Mouse (Mus musculus) hindbrain, embryonic 14.5 days (tissue): Measurements from ENCODE around the gene Grin2d. TPM values are rescaled to one million over a fixed set of nuclear protein-coding genes. Genes with fewer than 3 reads are reported as not detected.
"Not testable (repeated sequence)": the region's sequence is repeated elsewhere in the genome, so short reads cannot be mapped to it uniquely, and the experiment has no call there.

Experiments used
- ATAC-seq: fragments of 200-750 bp; cut with Nextera tagmentation; 2 replicates; pipeline ENCODE4 v1.8.0; 2017; ENCODE audit warnings: moderate number of reproducible peaks, mild to moderate bottlenecking, moderate TSS enrichment, moderate library complexity; ENCODE audit not compliant: low FRiP score
- DNase-seq: peaks from one replicate; pipeline ENCODE4 v3.0.0-alpha.2; 2015; ENCODE audit warnings: low spot score
- H3K27ac ChIP-seq: fragments of 300-500 bp; sonication (generic); 2 replicates; pipeline ENCODE4 v1.5.1; 2014; ENCODE audit warnings: mild to moderate bottlenecking, moderate library complexity
- H3K27me3 ChIP-seq: fragments of 300-500 bp; sonication (generic); 2 replicates; pipeline ENCODE4 v1.6.1; 2014; ENCODE audit warnings: mild to moderate bottlenecking, low read length, mixed read lengths; ENCODE audit not compliant: control insufficient read depth, insufficient read depth
- H3K36me3 ChIP-seq: fragments of 300-500 bp; sonication (generic); replicated peaks from 2 replicates; pipeline ENCODE4 v1.6.1; 2014; ENCODE audit not compliant: control insufficient read depth, insufficient read depth
- H3K4me1 ChIP-seq: fragments of 300-500 bp; sonication (generic); replicated peaks from 2 replicates; pipeline ENCODE4 v1.6.1; 2014; ENCODE audit warnings: antibody characterized with exemption, low read length, mixed read lengths; ENCODE audit not compliant: control insufficient read depth, insufficient read depth
- H3K4me2 ChIP-seq: fragments of 300-500 bp; sonication (generic); replicated peaks from 2 replicates; pipeline ENCODE4 v1.6.1; 2014; ENCODE audit warnings: mild to moderate bottlenecking, moderate library complexity
- H3K4me3 ChIP-seq: fragments of 300-500 bp; sonication (generic); replicated peaks from 2 replicates; pipeline ENCODE4 v1.5.1; 2014; ENCODE audit warnings: mild to moderate bottlenecking, low read length
- H3K9ac ChIP-seq: fragments of 300-500 bp; sonication (generic); 2 replicates; pipeline ENCODE4 v1.6.1; 2014
- H3K9me3 ChIP-seq: fragments of 300-500 bp; sonication (generic); 2 replicates; pipeline ENCODE4 v1.6.1; 2016; ENCODE audit warnings: low read length; ENCODE audit not compliant: control insufficient read depth
- WGBS: fragments of 180-500 bp; shearing (Covaris S2); extraction: QIAGEN DNeasy Blood & Tissue Kit; methylation state at CpG from one replicate; pipeline ENCODE4 v1.1.7; 2014; 5-methylcytosine and 5-hydroxymethylcytosine counted together
- polyA plus RNA-seq: library from polyadenylated mRNA; unstranded; fragments of >200 nt; fragmentation: Nextera tagmentation; extraction: Ambion mirVana; gene quantifications from 2 replicates; pipeline ENCODE4 v1.2.1, GENCODE M21; 2014

The Grin2d gene
- 4.3 and 4.4 TPM in 2 replicates for polyA plus RNA-seq

DNA sequence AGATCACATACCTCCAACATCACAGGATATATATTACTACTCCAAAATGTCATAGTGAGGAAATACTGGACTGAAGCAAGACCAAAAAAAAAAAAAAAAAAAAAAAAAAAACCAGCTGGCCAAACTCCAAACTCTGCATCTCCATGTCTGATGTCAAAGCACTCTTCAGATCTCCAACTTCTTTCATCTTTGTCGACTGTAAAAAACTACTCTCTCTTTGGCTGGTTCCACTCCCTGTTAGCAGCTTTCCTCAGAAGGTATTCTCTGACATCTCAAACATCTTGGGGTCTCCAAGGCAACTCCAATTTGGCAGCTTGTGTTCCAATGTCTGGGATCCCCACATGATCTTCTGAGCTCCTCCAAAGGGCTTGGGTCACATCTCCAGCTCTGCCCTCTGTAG lies at the start of gene Grin2d:
TSS of gene Grin2d (minus strand) at position 101 of the 400 bp plus-strand sequence.
- not testable (repeated sequence) for H3K27ac ChIP-seq, H3K9ac ChIP-seq, H3K9me3 ChIP-seq, H3K4me3 ChIP-seq, DNase-seq, H3K27me3 ChIP-seq, ATAC-seq, H3K4me2 ChIP-seq
- Histone ChIP-seq H3K36me3 (peaks cover 91% of the 10 kb centered on the region), H3K4me1 (peaks cover 18% of the 10 kb centered on the region)
- WGBS: 94% methylated on average over 1 of the region's 1 CpGs

DNA sequence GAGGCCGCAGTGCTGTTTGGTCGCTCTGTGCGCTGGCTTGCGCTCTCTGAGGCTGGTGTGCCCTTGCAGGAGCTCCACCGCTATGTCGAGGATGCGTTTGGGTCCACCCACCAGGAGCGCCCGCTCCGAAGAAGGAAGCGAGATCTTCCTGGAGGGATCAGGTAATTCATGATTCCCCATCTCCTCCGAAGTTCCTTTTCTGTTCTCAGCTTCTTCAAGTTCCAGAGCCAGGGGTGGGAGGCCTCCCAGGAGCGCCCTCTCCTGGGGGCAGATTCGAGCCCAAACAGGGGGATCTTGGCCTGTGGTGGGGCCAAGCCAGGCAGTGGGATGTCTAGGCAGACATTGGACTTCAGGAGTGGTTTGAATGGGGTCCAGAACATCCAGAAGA lies 46.2 kb upstream of the Grin2d start:
- H3K9me3 ChIP-seq: no peaks in the 10 kb centered on the region
- 0 out of 2 replicates have a peak overlapping the region, but pooled peaks have one; percentile 6 for H3K9ac ChIP-seq
- H3K27me3 ChIP-seq: peaks cover 11% of the 10 kb centered on the region
- ATAC-seq: no peak
- no peaks in the 10 kb centered on the region for H3K36me3 ChIP-seq
- no peak for DNase-seq
- peak overlapping the region; percentile 41 for H3K4me3 ChIP-seq
- 10% methylated on average over 14 of the region's 14 CpGs for WGBS
- peak overlapping the region; percentile 62 for H3K4me2 ChIP-seq
- H3K27ac ChIP-seq: no peak overlapping the region
- 0 out of 2 replicates have a peak, but pooled peaks cover 5% of the 10 kb centered on the region for H3K4me1 ChIP-seq

DNA sequence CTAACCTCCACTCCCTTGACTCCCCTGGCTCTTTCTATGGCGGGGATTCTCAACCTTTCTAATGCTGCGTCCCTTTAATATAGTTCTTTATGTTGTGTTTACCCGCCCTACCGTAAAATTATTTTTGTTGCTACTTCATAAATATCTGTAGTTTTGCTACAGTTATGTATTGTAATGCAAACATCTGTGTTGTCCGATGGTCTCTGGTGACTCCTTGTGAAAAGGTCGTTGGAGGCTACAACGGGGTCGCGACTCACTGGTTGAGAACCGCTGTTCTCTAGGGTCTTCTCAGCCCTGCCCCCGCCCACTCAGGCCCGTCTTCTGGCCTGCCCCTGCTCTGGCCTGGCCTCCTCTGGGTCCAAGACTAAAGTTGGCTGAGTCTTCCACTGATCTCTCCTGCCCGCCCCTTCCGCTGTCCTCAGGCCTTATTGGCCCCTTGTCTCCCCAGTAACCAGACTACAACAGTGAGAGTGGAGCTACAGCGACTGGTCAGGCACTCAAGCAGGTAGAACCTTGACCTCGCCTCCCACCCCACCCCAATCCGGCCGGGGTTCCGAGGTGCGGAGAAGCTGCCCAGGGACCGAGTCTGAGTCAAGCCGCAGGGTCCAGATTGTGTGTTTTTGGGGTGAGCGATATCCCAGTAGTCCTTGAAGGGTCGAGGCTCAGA lies 45.7 kb upstream of the Grin2d start, which contains the start of gene Ccdc114:
TSS of gene Ccdc114 (plus strand) at position 311 of the 667 bp plus-strand sequence.
- no peaks in the 10 kb centered on the region for H3K36me3 ChIP-seq

DNA sequence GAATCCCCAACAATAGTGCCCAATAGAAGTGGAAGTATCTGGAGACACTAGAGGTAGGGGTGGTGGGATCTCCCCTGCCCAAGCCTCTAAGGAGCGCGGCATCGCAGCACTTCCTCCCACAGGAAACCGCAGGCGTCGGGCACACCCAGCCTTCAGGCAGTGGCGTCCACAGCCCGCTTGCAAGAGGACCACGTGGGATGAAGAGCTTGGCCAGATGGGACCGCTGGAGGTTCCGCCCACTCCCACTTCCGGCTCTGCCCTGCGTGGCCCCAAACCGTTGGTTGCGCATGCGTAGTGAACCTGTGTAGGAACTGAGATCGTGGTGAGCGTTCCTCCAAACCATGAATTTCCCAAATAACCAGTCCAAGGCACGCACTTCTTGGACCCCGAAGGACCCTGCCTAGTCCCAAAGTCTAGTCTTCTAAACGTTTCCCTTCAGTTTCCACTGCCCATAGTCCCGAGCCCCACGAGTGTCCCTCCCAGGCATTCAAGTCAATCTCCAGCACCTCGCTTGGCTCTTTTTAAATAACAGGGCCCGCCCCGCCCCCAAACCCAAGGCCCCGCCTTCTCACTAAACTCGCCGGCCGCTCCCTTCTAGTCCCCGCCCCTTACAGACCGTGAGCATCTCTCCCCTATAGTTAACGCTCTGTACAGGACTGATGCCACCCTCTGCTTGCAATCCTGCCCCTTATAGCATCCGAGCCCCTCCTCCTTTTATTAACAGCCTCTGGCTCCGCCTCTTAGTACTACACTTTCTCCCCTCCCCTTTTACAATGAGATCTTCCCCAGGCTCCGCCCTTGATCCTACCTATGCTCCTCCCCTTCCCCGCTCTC lies 45.0 kb upstream of the Grin2d start:
- H3K27me3 ChIP-seq: peaks cover 3% of the 10 kb centered on the region; the same call in 1 of the 2 replicates
- peak overlapping the region; percentile 62 for H3K4me2 ChIP-seq
- peak overlapping the region; percentile 78 for H3K27ac ChIP-seq
- no peaks in the 10 kb centered on the region for H3K36me3 ChIP-seq
- DNase-seq (peak; percentile 94), ATAC-seq (peak; percentile 88)
- H3K4me3 ChIP-seq: peak overlapping the region; percentile 41
- WGBS: under 1% methylated on average over 37 of the region's 37 CpGs
- 0 out of 2 replicates have a peak, but pooled peaks cover 5% of the 10 kb centered on the region for H3K4me1 ChIP-seq
- H3K9me3 ChIP-seq: no peaks in the 10 kb centered on the region
- peak overlapping the region; percentile 50 for H3K9ac ChIP-seq

More for the DNA sequence above, 45.7 kb upstream of the Grin2d start, which contains the start of gene Ccdc114:
- Histone ChIP-seq H3K4me1 (0 out of 2 replicates have a peak, but pooled peaks cover 5% of the 10 kb centered on the region), H3K9me3 (no peaks in the 10 kb centered on the region), H3K9ac (peak within 1 kb of the TSS; percentile 50), H3K27me3 (peaks cover 6% of the 10 kb centered on the region; the same call in 1 of the 2 replicates), H3K4me3 (peak within 1 kb of the TSS; percentile 41), H3K27ac (peak within 1 kb of the TSS; percentile 78), H3K4me2 (peak within 1 kb of the TSS; percentile 62)
- ATAC-seq: peak; percentile 35
- WGBS: 5% methylated on average over 24 of the region's 24 CpGs
- DNase-seq: no peak

DNA sequence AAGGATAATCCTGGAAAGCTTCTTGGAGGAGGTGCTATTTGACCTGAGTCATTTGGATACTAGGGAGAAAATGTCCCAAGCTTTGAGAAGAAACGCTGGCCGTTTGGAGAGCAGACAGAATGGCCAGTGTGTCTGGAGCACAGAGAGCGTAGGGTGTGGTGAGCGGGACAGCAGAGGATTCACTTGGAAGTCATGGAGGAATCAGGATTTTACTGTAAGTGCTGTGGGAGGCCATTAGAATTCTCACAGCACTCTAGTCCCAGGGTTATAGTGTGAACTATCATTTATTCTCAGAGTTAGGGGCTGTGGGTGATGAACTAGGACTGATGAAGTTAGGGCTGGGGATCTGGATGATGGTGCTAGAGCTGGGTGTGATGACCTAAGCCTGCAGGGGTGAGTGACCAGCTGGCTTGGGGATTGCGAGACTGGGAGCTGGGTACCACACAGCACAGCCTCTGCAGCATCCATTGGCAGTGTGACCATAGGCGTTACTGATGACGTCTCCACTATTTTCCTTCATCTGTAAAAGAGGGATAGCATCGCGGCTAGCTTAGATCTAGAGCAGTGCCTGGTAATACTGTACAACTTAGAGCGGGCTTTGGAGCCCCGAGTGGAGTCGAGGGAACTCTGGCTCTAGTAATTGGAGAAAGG lies 43.9 kb upstream of the Grin2d start:
- no peaks in the 10 kb centered on the region for H3K36me3 ChIP-seq
- peak overlapping the region; percentile 50; the same call in 1 of the 2 replicates for H3K9ac ChIP-seq
- peak overlapping the region; percentile 62 for H3K4me2 ChIP-seq
- no peak overlapping the region for H3K4me3 ChIP-seq
- H3K9me3 ChIP-seq: no peaks in the 10 kb centered on the region
- H3K27ac ChIP-seq: 0 out of 2 replicates have a peak overlapping the region, but pooled peaks have one; percentile 78
- H3K27me3 ChIP-seq: no peaks in the 10 kb centered on the region
- WGBS: 86% methylated on average over 12 of the region's 12 CpGs
- DNase-seq (no peak), ATAC-seq (no peak)
- peaks cover 10% of the 10 kb centered on the region for H3K4me1 ChIP-seq

DNA sequence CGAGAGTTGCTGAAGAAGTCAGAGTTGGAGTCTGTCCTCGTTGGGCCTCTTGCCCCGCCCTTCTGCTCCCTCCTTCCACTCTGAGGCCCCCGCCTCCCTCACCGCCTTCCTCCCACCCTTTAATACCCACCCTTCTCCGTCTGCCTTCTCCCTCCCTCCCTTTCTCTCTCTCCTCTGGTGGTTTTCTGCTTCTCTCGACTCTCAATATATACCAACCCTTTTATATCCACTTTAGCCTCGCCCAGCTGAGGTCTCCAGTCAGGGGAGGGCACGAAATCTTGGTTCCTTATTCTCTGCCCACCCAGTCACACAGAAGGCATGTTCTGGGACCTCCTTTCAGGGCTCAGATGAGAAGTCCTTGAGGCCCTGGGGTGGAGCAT lies 43.1 kb upstream of the Grin2d start, which contains the start of gene Emp3:
TSS of gene Emp3 (minus strand) at position 163 of the 380 bp plus-strand sequence.
- DNase-seq (no peak), ATAC-seq (no peak)
- 53% methylated on average over 9 of the region's 9 CpGs for WGBS
- Histone ChIP-seq H3K4me2 (peak within 1 kb of the TSS; percentile 28; the same call in 1 of the 2 replicates), H3K36me3 (no peaks in the 10 kb centered on the region), H3K9me3 (no peaks in the 10 kb centered on the region), H3K4me3 (peak within 1 kb of the TSS; percentile 13; the same call in 1 of the 2 replicates), H3K9ac (peak within 1 kb of the TSS; percentile 28), H3K27me3 (no peaks in the 10 kb centered on the region), H3K27ac (0 out of 2 replicates have a peak within 1 kb of the TSS, but pooled peaks have one; percentile 78), H3K4me1 (peaks cover 19% of the 10 kb centered on the region)

DNA sequence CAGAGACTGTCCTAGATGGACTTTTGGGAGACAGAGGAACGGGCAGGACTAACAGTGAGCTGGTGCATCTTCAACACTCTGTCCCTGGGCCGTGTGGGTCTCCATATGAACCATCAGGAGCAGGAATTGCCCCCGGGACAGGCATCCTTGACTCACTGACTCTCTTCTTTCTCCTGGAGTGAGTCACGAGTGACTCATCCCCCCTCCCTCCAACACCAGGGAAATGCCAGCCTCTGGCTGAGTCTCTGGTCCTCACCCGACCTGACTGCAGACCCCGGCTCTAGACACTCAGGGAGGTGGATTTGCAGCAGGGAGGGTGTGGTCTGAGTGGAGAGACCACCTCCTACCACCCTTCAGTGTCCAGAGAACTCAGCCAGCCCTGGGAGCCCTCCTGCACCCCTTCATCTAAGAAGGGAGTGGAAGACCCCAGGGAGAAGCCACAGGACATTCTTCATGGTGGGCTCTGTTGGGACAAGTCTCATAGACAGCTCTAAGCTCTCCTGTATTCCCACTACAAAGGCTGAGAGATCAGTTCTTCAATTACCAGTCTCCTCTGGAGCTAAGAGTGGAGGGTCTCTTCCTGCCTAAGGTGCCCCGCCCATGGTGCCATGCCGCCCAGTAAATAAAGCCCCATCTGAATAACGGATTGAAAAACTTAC lies 42.5 kb upstream of the Grin2d start:
- Histone ChIP-seq H3K27ac (no peak overlapping the region), H3K9me3 (no peaks in the 10 kb centered on the region), H3K9ac (peak overlapping the region; percentile 28), H3K4me1 (peaks cover 24% of the 10 kb centered on the region), H3K4me3 (peak overlapping the region; percentile 13; the same call in 1 of the 2 replicates), H3K36me3 (no peaks in the 10 kb centered on the region), H3K27me3 (no peaks in the 10 kb centered on the region), H3K4me2 (peak overlapping the region; percentile 28; the same call in 1 of the 2 replicates)
- no peak for ATAC-seq
- DNase-seq: no peak
- 47% methylated on average over 9 of the region's 9 CpGs for WGBS

DNA sequence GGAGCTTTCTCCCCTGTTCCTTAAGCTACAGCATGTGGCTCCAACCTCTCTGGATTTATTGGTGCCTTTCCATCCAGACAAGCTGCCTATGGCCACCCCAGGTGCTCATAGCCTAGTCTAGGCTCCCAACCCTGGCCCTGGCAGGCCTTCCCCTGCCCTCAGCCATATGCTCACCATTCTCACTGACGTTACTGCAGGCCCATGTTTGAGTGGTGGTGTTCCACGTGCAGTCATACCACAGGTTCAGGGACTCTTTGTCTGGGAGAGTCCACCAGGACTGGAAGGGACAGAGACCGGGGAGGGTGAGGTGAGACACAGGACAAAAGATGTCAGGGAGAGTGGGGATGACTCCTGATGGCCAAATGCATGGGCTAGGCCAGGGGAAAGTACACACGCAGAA lies 41.6 kb upstream of the Grin2d start:
- peaks cover 24% of the 10 kb centered on the region for H3K4me1 ChIP-seq
- H3K36me3 ChIP-seq: no peaks in the 10 kb centered on the region
- DNase-seq (no peak), ATAC-seq (no peak)
- WGBS: 78% methylated on average over 4 of the region's 4 CpGs
- H3K9ac ChIP-seq: no peak overlapping the region
- no peak overlapping the region for H3K27ac ChIP-seq
- no peaks in the 10 kb centered on the region for H3K27me3 ChIP-seq
- no peaks in the 10 kb centered on the region for H3K9me3 ChIP-seq
- H3K4me2 ChIP-seq: peak overlapping the region; percentile 28; the same call in 1 of the 2 replicates
- no peak overlapping the region for H3K4me3 ChIP-seq
